In genomic region chr2:128758724-128759340, GRCm38 (mm10) we compare ENCODE assay signal across 12 mouse cellular contexts. TPM values are rescaled to one million over a fixed set of nuclear protein-coding genes. Genes with fewer than 3 reads are reported as not detected.
DNase-seq lines count a peak whose midpoint lies in the region; ATAC-seq lines count a peak whose summit lies in the region.
"Had no signal": no experiment of that assay in that cellular context is flagged by ENCODE, and none has a peak within 500 bp of the region (broad histone marks: within the 10 kb centered on the region; RNA-seq: fewer than 3 reads in every experiment).

No protein-coding gene starts in this region.

- no peaks in the 10 kb centered on the region for H3K27me3 ChIP-seq in kidney, embryonic 16.5 days (ENCODE audit: insufficient read depth, low read length)
- H3K27me3 ChIP-seq: kidney, embryonic 15.5 days; limb, embryonic 15.5 days had no signal

- no peak overlapping the region for H3K4me3 ChIP-seq in kidney, embryonic 16.5 days (ENCODE audit: low read length)
- H3K4me3 ChIP-seq in brown adipose tissue, adult 24 weeks (ENCODE audit: insufficient read depth, low read depth, low read length), result no peak overlapping the region
- H3K4me3 ChIP-seq: kidney, embryonic 15.5 days; limb, embryonic 15.5 days had no signal

- DNase-seq in adrenal gland, postnatal 10 days, result peak; percentile 28
- no peak for DNase-seq in adrenal gland, postnatal 25 days
- no peak for DNase-seq in kidney, adult 18-20 months
- peak; percentile 46 for DNase-seq in lung, postnatal 14 days
- DNase-seq in right cerebral cortex, postnatal 4 days, result no peak
- DNase-seq in frontal cortex, postnatal 14 days (ENCODE audit: low spot score in 2 of 2), result no peak
- DNase-seq: spleen, adult 18-20 months had no signal

- H3K9ac ChIP-seq in kidney, embryonic 16.5 days (replicated peaks; ENCODE audit: low read length), result no peak overlapping the region
- H3K9ac ChIP-seq: kidney, embryonic 15.5 days; limb, embryonic 15.5 days had no signal

- H3K4me2 ChIP-seq in kidney, embryonic 16.5 days (replicated peaks; ENCODE audit: low read depth, low read length), result no peak overlapping the region
- H3K4me2 ChIP-seq: kidney, embryonic 15.5 days; limb, embryonic 15.5 days had no signal

- ATAC-seq in kidney, embryonic 16.5 days (ENCODE audit: low FRiP score, low TSS enrichment), result peak; percentile 19; the same call in 1 of the 2 replicates
- ATAC-seq: forebrain, embryonic 16.5 days had no signal

- H3K27ac ChIP-seq in kidney, embryonic 16.5 days (ENCODE audit: low read length), result no peak overlapping the region
- H3K27ac ChIP-seq in brown adipose tissue, adult 24 weeks (replicated peaks; ENCODE audit: low read depth, low read length), result 0 out of 2 replicates have a peak overlapping the region, but pooled peaks have one; percentile 9
- H3K27ac ChIP-seq: kidney, embryonic 15.5 days; limb, embryonic 15.5 days had no signal

- peaks cover 24% of the 10 kb centered on the region for H3K36me3 ChIP-seq in kidney, embryonic 16.5 days (ENCODE audit: insufficient read depth, low read length)

- no peaks in the 10 kb centered on the region for H3K9me3 ChIP-seq in kidney, embryonic 16.5 days (ENCODE audit: low read length)
- H3K9me3 ChIP-seq: kidney, embryonic 15.5 days; limb, embryonic 15.5 days had no signal

- 0 out of 2 replicates have a peak, but pooled peaks cover 3% of the 10 kb centered on the region for H3K4me1 ChIP-seq in kidney, embryonic 16.5 days (ENCODE audit: insufficient read depth, low read length)
- H3K4me1 ChIP-seq in brown adipose tissue, adult 24 weeks (ENCODE audit: control insufficient read depth, insufficient read depth, insufficient read length, low read length), result peaks cover 12% of the 10 kb centered on the region
- H3K4me1 ChIP-seq: limb, embryonic 15.5 days had no signal

- 43% methylated on average over 10 of the region's 10 CpGs for WGBS in kidney, embryonic 16.5 days

RNA-seq across cellular contexts. Expression of gene Tmem87b, which starts 59.1 kb away (rescaled TPM):
- 10 to 100 TPM; 33.2 to 37.1 TPM for total RNA-seq in adrenal gland, postnatal 10 days (2021)
- 45.8 and 55.4 TPM in 2 replicates for total RNA-seq in adrenal gland, postnatal 25 days (2021)
- polyA plus RNA-seq in kidney, embryonic 16.5 days (2015; fragmentation: Nextera tagmentation; extraction: Ambion mirVana), result 33.3 and 34.7 TPM in 2 replicates
- polyA plus RNA-seq in brown adipose tissue, adult 24 weeks (2012; ENCODE audit: insufficient read depth, insufficient read length, missing spikeins), result 12.9 and 13.7 TPM in 2 replicates

Comparison
In these comparisons a context has a peak if more than half of its experiments do, and no peak if none do; other contexts are left out.
1. DNase-seq: peak in adrenal gland, postnatal 10 days (single experiment) and lung, postnatal 14 days (single experiment); none in adrenal gland, postnatal 25 days (single experiment), kidney, adult 18-20 months (single experiment), right cerebral cortex, postnatal 4 days (single experiment) and frontal cortex, postnatal 14 days (0 of 2).